8 mouse cellular contexts compared by ENCODE assay signal in the genomic region with DNA sequence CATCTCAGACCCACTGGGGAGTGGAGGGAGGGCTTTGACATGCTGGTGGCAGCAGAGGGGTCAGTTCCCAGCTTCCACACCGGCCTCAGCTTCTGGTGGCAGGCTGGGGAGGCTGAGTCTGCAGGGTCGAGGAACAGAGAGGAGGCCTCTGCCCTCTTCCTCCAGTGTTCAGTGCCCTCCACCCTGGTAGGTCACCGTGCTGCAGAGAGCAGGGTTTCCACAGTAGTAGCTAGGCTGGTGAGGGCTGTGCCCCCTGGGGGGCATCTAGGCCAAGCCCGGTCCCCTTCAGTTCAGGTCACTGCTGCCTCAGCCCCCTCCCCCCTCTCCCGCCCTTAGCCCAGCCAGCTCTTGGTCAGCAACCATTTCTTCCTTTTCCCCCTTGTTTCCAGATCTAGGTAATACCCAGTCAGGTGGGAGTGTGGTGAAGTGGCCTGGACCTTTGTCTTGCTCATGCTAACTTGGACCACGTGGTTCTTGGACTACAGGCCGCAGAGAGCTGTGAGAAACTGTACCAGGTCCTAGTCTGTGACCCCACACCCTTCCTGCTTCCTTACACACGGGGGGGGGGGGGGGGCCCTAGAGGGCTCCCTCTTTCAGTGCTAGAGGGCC. TPM values are rescaled to one million over a fixed set of nuclear protein-coding genes. Genes with fewer than 3 reads are reported as not detected.
A peak's percentile ranks its signal among the peaks of the same experiment; 100 is the strongest.
DNase-seq lines count a peak whose midpoint lies in the region; ATAC-seq and TF ChIP-seq lines count a peak whose summit lies in the region.

No protein-coding gene starts in this region.

- H3K27me3 ChIP-seq in heart, postnatal 0 days (ENCODE audit: control insufficient read depth, insufficient read depth, low read length): no peaks in the 10 kb centered on the region
- no peaks in the 10 kb centered on the region for H3K27me3 ChIP-seq in limb, embryonic 12.5 days

- no peak for TF ChIP-seq EP300 in heart, postnatal 0 days (IDR thresholded peaks at IDR 0.05; ENCODE audit: low read depth)

- H3K36me3 ChIP-seq in heart, postnatal 0 days (replicated peaks; ENCODE audit: control insufficient read depth, insufficient read depth, low read length): no peaks in the 10 kb centered on the region
- peaks cover 15% of the 10 kb centered on the region for H3K36me3 ChIP-seq in limb, embryonic 12.5 days

- peak overlapping the region; percentile 97; the same call in 1 of the 2 replicates for H3K9ac ChIP-seq in heart, postnatal 0 days (replicated peaks; ENCODE audit: low read depth, low read length)
- H3K9ac ChIP-seq in limb, embryonic 12.5 days (replicated peaks): peak overlapping the region; percentile 100

- H3K4me2 ChIP-seq in heart, postnatal 0 days (ENCODE audit: low read depth, low read length): peak overlapping the region; percentile 97
- H3K4me2 ChIP-seq in limb, embryonic 12.5 days: peak overlapping the region; percentile 97

- peak overlapping the region; percentile 90 for H3K27ac ChIP-seq in heart, postnatal 0 days (ENCODE audit: low read depth)
- H3K27ac ChIP-seq in limb, embryonic 12.5 days: peak overlapping the region; percentile 98

- TF ChIP-seq CTCF in heart, postnatal 0 days (IDR thresholded peaks at IDR 0.05; ENCODE audit: low read depth): no peak

- 22% methylated on average over 8 of the region's 8 CpGs for WGBS in heart, postnatal 0 days
- 4% methylated on average over 8 of the region's 8 CpGs for WGBS in limb, embryonic 12.5 days

- H3K4me1 ChIP-seq in heart, postnatal 0 days (ENCODE audit: control insufficient read depth, insufficient read depth): peaks cover 44% of the 10 kb centered on the region
- H3K4me1 ChIP-seq in limb, embryonic 12.5 days (replicated peaks): peaks cover 63% of the 10 kb centered on the region

- no peaks in the 10 kb centered on the region for H3K9me3 ChIP-seq in heart, postnatal 0 days (replicated peaks; ENCODE audit: control insufficient read depth, low read length)
- H3K9me3 ChIP-seq in limb, embryonic 12.5 days: no peaks in the 10 kb centered on the region

- ATAC-seq in heart, postnatal 0 days (ENCODE audit: insufficient read depth, low read depth): peak; percentile 17; the same call in 1 of the 2 replicates
- ATAC-seq in limb, embryonic 12.5 days (ENCODE audit: insufficient number of reproducible peaks, insufficient read depth, low FRiP score, low TSS enrichment, low read depth): no peak

- peak; percentile 57 to 87 for DNase-seq in adrenal gland, adult (ENCODE audit: inconsistent age in 2 of 2, low spot score in 1 of 2)
- no peak for DNase-seq in adrenal gland, postnatal 4 days (ENCODE audit: low spot score in 2 of 2)
- DNase-seq in cerebellum, postnatal 25 days: peak; percentile 63 to 64
- peak; percentile 61 for DNase-seq in heart, postnatal 0 days (ENCODE audit: low spot score)
- DNase-seq in retina, embryonic 14.5 days (ENCODE audit: low spot score): peak; percentile 75
- DNase-seq in ovary, adult 18-20 months (ENCODE audit: low spot score): no peak
- DNase-seq in layer of hippocampus, adult 8-10 months (ENCODE audit: low spot score in 2 of 2): no peak

- peak overlapping the region; percentile 85; the same call in 1 of the 2 replicates for H3K4me3 ChIP-seq in heart, postnatal 0 days (ENCODE audit: low read depth, low read length)
- peak overlapping the region; percentile 92 for H3K4me3 ChIP-seq in limb, embryonic 12.5 days (replicated peaks)

RNA-seq across cellular contexts. Expression of gene Bahcc1, which starts 6.1 kb away (rescaled TPM):
- total RNA-seq in adrenal gland, postnatal 4 days (2021): 10 to 100 TPM; 25.3 to 26.7 TPM
- 12.2 and 13.1 TPM in 2 replicates for total RNA-seq in heart, postnatal 0 days (2014; rRNA removed; ENCODE audit: low replicate concordance)
- polyA plus RNA-seq in heart, postnatal 0 days (2015; fragmentation: Nextera tagmentation; extraction: Ambion mirVana): 2.8 and 3.5 TPM in 2 replicates
- 18.3 and 18.5 TPM in 2 replicates for polyA plus RNA-seq in limb, embryonic 12.5 days (2016; fragmentation: Nextera tagmentation; extraction: Ambion mirVana)
- 10 to 100 TPM; 20.0 to 23.4 (median 21.4) TPM for total RNA-seq in layer of hippocampus, adult 8-10 months (2022)

Comparison
In these comparisons a context has a peak if more than half of its experiments do, and no peak if none do; other contexts are left out.
1. DNase-seq: peak in adrenal gland, adult (2 of 2), cerebellum, postnatal 25 days (2 of 2), heart, postnatal 0 days (single experiment) and retina, embryonic 14.5 days (single experiment); none in adrenal gland, postnatal 4 days (0 of 2), ovary, adult 18-20 months (single experiment) and layer of hippocampus, adult 8-10 months (0 of 2).